8 mouse cellular contexts compared by ENCODE assay signal in genomic region chr10:84533912-84534671, GRCm38 (mm10). TPM values are rescaled to one million over a fixed set of nuclear protein-coding genes. Genes with fewer than 3 reads are reported as not detected.
A peak's percentile ranks its signal among the peaks of the same experiment; 100 is the strongest.
DNase-seq lines count a peak whose midpoint lies in the region; ATAC-seq and TF ChIP-seq lines count a peak whose summit lies in the region.

Ckap4 (minus strand) TSS chr10:84534062.

- TF ChIP-seq CTCF in Patski (IDR thresholded peaks at IDR 0.05): no peak

- intact Hi-C loops in heart, postnatal 36 days (cut with DNase I): loop anchor here (2.0 kb wide), 2 partner anchors 43 to 89 kb away; partner anchors contain the start of genes Polr3b and Tcp11l2

- H3K9ac ChIP-seq in forebrain, embryonic 14.5 days (ENCODE audit: low read length): peak within 1 kb of the TSS; percentile 95

- H3K4me2 ChIP-seq in forebrain, embryonic 14.5 days (ENCODE audit: low read length): peak within 1 kb of the TSS; percentile 89

- H3K27ac ChIP-seq in forebrain, embryonic 14.5 days (ENCODE audit: low read depth, low read length): peak within 1 kb of the TSS; percentile 77

- CTCF ChIA-PET in Patski (lab: Charles Lee): no interaction called here

- POLR2A ChIA-PET in Patski (lab: Charles Lee): no interaction called here

- H3K4me3 ChIP-seq in forebrain, embryonic 14.5 days (ENCODE audit: low read depth, low read length): peak within 1 kb of the TSS; percentile 83

- peak; percentile 23 for ATAC-seq in Patski
- peak; percentile 89 for ATAC-seq in forebrain, embryonic 14.5 days

- 0% methylated on average over 15 of the region's 64 CpGs for WGBS in forebrain, embryonic 14.5 days

- in situ Hi-C loops in Patski (cut with MboI; ENCODE audit: low pct_unique_long_range_greater_than_20kb): loop anchor here (5.0 kb wide), 1 partner anchor 38 kb away; no protein-coding TSS in a partner anchor

- no peaks in the 10 kb centered on the region for H3K27me3 ChIP-seq in Patski
- H3K27me3 ChIP-seq in forebrain, embryonic 14.5 days (replicated peaks; ENCODE audit: control insufficient read depth, insufficient read depth, low read length): no peaks in the 10 kb centered on the region

- no peak for DNase-seq in Patski (ENCODE audit: low read depth, low spot score)
- peak; percentile 48 to 68 for DNase-seq in cerebellum, adult 18-20 months
- peak; percentile 84 for DNase-seq in forebrain, embryonic 14.5 days (ENCODE audit: low spot score)
- DNase-seq in heart, postnatal 36 days: peak; percentile 71 to 80
- DNase-seq in layer of hippocampus, postnatal 10 days (ENCODE audit: low spot score in 2 of 2): peak; percentile 40 to 69
- peak; percentile 88 for DNase-seq in lung, postnatal 10 days
- peak; percentile 85 for DNase-seq in ovary, postnatal 36 days (ENCODE audit: low spot score)
- peak; percentile 78 to 80 for DNase-seq in urinary bladder, postnatal 4 days (ENCODE audit: low spot score in 2 of 2)

- H3K4me1 ChIP-seq in forebrain, embryonic 14.5 days (ENCODE audit: control insufficient read depth, insufficient read depth, low read length): peaks cover 28% of the 10 kb centered on the region

- 0 out of 2 replicates have a peak, but pooled peaks cover 5% of the 10 kb centered on the region for H3K36me3 ChIP-seq in forebrain, embryonic 14.5 days (ENCODE audit: control insufficient read depth, insufficient read depth, low read length)

- no peaks in the 10 kb centered on the region for H3K9me3 ChIP-seq in forebrain, embryonic 14.5 days (replicated peaks; ENCODE audit: control insufficient read depth, low read length)

RNA-seq across cellular contexts. Expression of gene Ckap4, which starts in this region (rescaled TPM):
- 62.4 TPM for polyA plus RNA-seq in Patski (2021)
- polyA plus RNA-seq in forebrain, embryonic 14.5 days (2014; fragmentation: Nextera tagmentation; extraction: Ambion mirVana): 40.1 TPM in 2 replicates
- total RNA-seq in heart, postnatal 36 days (2021): 10 to 100 TPM; 28.4 to 32.0 TPM
- 10 to 100 TPM; 34.2 to 36.9 TPM for total RNA-seq in layer of hippocampus, postnatal 10 days (2021)
